Mouse (Mus musculus) granulocyte monocyte progenitor cell, adult 5-6 weeks (primary cell): ENCODE measurements at regions not wholly inside any gene's neighbourhood (a gene's known extent, or its start where the extent isn't known, plus 50 kb on each side); places are given as distances from the start of the nearest gene placed in this dataset.

Experiments
- ATAC-seq: replicated peaks from 2 replicates; pipeline ENCODE4 v1.8.0; 2016; ENCODE audit warnings: mild to moderate bottlenecking, moderate TSS enrichment, inconsistent platforms; ENCODE audit not compliant: poor library complexity, severe bottlenecking

GRCm38 (mm10) chr11:17460920-17461279 lies 203.5 kb downstream of the C1d start:
- ATAC-seq = no peak

- ATAC-seq = peak; percentile 33; the same call in 1 of the 2 replicates
Measured at GRCm38 (mm10) chr11:17461701-17462100, 204.3 kb downstream of the C1d start.

GRCm38 (mm10) chr11:17464875-17465274 lies 207.5 kb downstream of the C1d start:
- no peak for ATAC-seq

GRCm38 (mm10) chr11:17468431-17469165 lies 211.2 kb downstream of the C1d start:
- ATAC-seq = no peak

- ATAC-seq = no peak
Measured at GRCm38 (mm10) chr11:17481436-17481996, 224.1 kb downstream of the C1d start.

- ATAC-seq = no peak
Measured at GRCm38 (mm10) chr11:17483849-17484441, 226.6 kb downstream of the C1d start.

- no peak for ATAC-seq
Measured at GRCm38 (mm10) chr11:17501120-17502043, 244.0 kb downstream of the C1d start.

- ATAC-seq = no peak
Measured at GRCm38 (mm10) chr11:17502052-17502451, 244.7 kb downstream of the C1d start.

- ATAC-seq = no peak
Measured at GRCm38 (mm10) chr11:17522220-17522919, 265.0 kb downstream of the C1d start.

- ATAC-seq = no peak
Measured at GRCm38 (mm10) chr11:17523329-17523728, 265.9 kb downstream of the C1d start.

GRCm38 (mm10) chr11:17524985-17525775 lies 267.8 kb downstream of the C1d start:
- ATAC-seq = no peak

- no peak for ATAC-seq
Measured at GRCm38 (mm10) chr11:17526476-17526875, 269.1 kb downstream of the C1d start.

GRCm38 (mm10) chr11:17528609-17529008 lies 271.2 kb downstream of the C1d start:
- no peak for ATAC-seq

GRCm38 (mm10) chr11:17533706-17534105 lies 276.3 kb downstream of the C1d start:
- no peak for ATAC-seq

GRCm38 (mm10) chr11:17546286-17546685 lies 288.9 kb downstream of the C1d start:
- no peak for ATAC-seq

GRCm38 (mm10) chr11:17549148-17549547 lies 291.8 kb downstream of the C1d start:
- ATAC-seq = no peak

- no peak for ATAC-seq
Measured at GRCm38 (mm10) chr11:17555276-17555675, 297.9 kb downstream of the C1d start.

GRCm38 (mm10) chr11:17591780-17592487 lies 334.6 kb downstream of the C1d start:
- ATAC-seq = no peak
